In genomic region chr7:126082286-126082741, GRCm38 (mm10) we compare ENCODE assay signal across 9 mouse cellular contexts. TPM values are rescaled to one million over a fixed set of nuclear protein-coding genes. Genes with fewer than 3 reads are reported as not detected.
A peak's percentile ranks its signal among the peaks of the same experiment; 100 is the strongest.
DNase-seq lines count a peak whose midpoint lies in the region; ATAC-seq and TF ChIP-seq lines count a peak whose summit lies in the region.
"Had no signal": no experiment of that assay in that cellular context is flagged by ENCODE, and none has a peak within 500 bp of the region (broad histone marks: within the 10 kb centered on the region; RNA-seq: fewer than 3 reads in every experiment).

Gsg1l (minus strand) TSS chr7:126082411.

- H3K9me3 ChIP-seq in limb, embryonic 12.5 days = no peaks in the 10 kb centered on the region

- peak; percentile 30 for DNase-seq in cerebellum, adult 8-10 months
- no peak for DNase-seq in cerebellum, adult 11-12 months
- peak; percentile 9 for DNase-seq in thymus, postnatal 25 days
- DNase-seq in thymus, adult 2 months = no peak
- peak in 1 of 2 experiments; percentile 48 for DNase-seq in heart, postnatal 10 days
- DNase-seq in right cerebral cortex, postnatal 14 days = peak; percentile 43
- no peak for DNase-seq in MN1 (ENCODE audit: low spot score)

- peaks cover 7% of the 10 kb centered on the region for H3K4me1 ChIP-seq in thymus, adult 2 months (replicated peaks; ENCODE audit: control insufficient read depth, insufficient read depth, low read length)
- peaks cover 26% of the 10 kb centered on the region for H3K4me1 ChIP-seq in limb, embryonic 12.5 days (replicated peaks)

- H3K4me3 ChIP-seq in thymus, adult 2 months (ENCODE audit: control insufficient read depth, insufficient read depth, low read length) = no peak within 1 kb of the TSS; the same call in 1 of the 2 replicates
- H3K4me3 ChIP-seq in limb, embryonic 12.5 days (replicated peaks) = peak within 1 kb of the TSS; percentile 63
- H3K4me3 ChIP-seq: erythroblast, embryonic 14.5 days had no signal

- intact Hi-C loops in heart, postnatal 10 days (cut with DNase I) = loop anchor here (2.0 to 5.0 kb wide), 5 partner anchors 55 to 336 kb away; no protein-coding TSS in a partner anchor

- H3K9ac ChIP-seq in limb, embryonic 12.5 days (replicated peaks) = peak within 1 kb of the TSS; percentile 65

- H3K36me3 ChIP-seq in thymus, adult 2 months (ENCODE audit: control insufficient read depth, insufficient read depth, low read length) = no peaks in the 10 kb centered on the region
- no peaks in the 10 kb centered on the region for H3K36me3 ChIP-seq in limb, embryonic 12.5 days

- no peak for ATAC-seq in limb, embryonic 12.5 days (ENCODE audit: insufficient number of reproducible peaks, insufficient read depth, low FRiP score, low TSS enrichment, low read depth)

- H3K27me3 ChIP-seq in thymus, adult 2 months (ENCODE audit: control insufficient read depth, insufficient read depth, low read length) = peaks cover 15% of the 10 kb centered on the region; the same call in 1 of the 2 replicates
- peaks cover 86% of the 10 kb centered on the region for H3K27me3 ChIP-seq in limb, embryonic 12.5 days

- peak within 1 kb of the TSS; percentile 100 for H3K4me2 ChIP-seq in limb, embryonic 12.5 days

- WGBS in thymus, adult 2 months = under 1% methylated on average over 49 of the region's 49 CpGs
- WGBS in limb, embryonic 12.5 days = under 1% methylated on average over 45 of the region's 49 CpGs

- no peak for TF ChIP-seq POLR2A in thymus, adult 2 months (IDR thresholded peaks at IDR 0.05; ENCODE audit: control insufficient read depth, extremely low read depth, insufficient read depth, low read length, poor library complexity)

- H3K27ac ChIP-seq in thymus, adult 2 months (ENCODE audit: control insufficient read depth, insufficient read depth, low read length) = no peak within 1 kb of the TSS
- H3K27ac ChIP-seq in limb, embryonic 12.5 days = no peak within 1 kb of the TSS

- TF ChIP-seq CTCF in thymus, adult 2 months (IDR thresholded peaks at IDR 0.05; ENCODE audit: borderline replicate concordance, control insufficient read depth, extremely low read depth, insufficient read depth, low read length, poor library complexity) = no peak

RNA-seq across cellular contexts. Expression of gene Gsg1l, which starts in this region (rescaled TPM):
- 0.18 and 0.94 TPM in 2 replicates for polyA plus RNA-seq in thymus, adult 2 months (2012; rRNA removed)
- total RNA-seq in heart, postnatal 10 days (2021) = 10 to 100 TPM; 12.1 to 13.3 TPM
- 0.83 and 0.84 TPM in 2 replicates for polyA plus RNA-seq in limb, embryonic 12.5 days (2016; fragmentation: Nextera tagmentation; extraction: Ambion mirVana)
- polyA plus RNA-seq: erythroblast, embryonic 14.5 days had no signal

Comparison
In these comparisons a context has a peak if more than half of its experiments do, and no peak if none do; other contexts are left out.
1. DNase-seq: peak in cerebellum, adult 8-10 months (single experiment), thymus, postnatal 25 days (single experiment) and right cerebral cortex, postnatal 14 days (single experiment); none in cerebellum, adult 11-12 months (single experiment), thymus, adult 2 months (single experiment) and MN1 (single experiment).